32 mouse cellular contexts compared by ENCODE assay signal in genomic region chr7:27662038-27662437, GRCm38 (mm10). TPM values are rescaled to one million over a fixed set of nuclear protein-coding genes. Genes with fewer than 3 reads are reported as not detected.
"Had no signal": no experiment of that assay in that cellular context is flagged by ENCODE, and none has a peak within 500 bp of the region (broad histone marks: within the 10 kb centered on the region; RNA-seq: fewer than 3 reads in every experiment).

No protein-coding gene starts in this region.

- H3K4me2 ChIP-seq: heart, embryonic 11.5 days; heart, embryonic 12.5 days; heart, embryonic 13.5 days; heart, embryonic 15.5 days; hindbrain, embryonic 12.5 days; hindbrain, embryonic 13.5 days; hindbrain, embryonic 14.5 days; hindbrain, embryonic 15.5 days; intestine, embryonic 15.5 days; kidney, embryonic 15.5 days had no signal

- DNase-seq: heart, postnatal 10 days; heart, postnatal 14 days; heart, postnatal 36 days; heart, postnatal 4 days; kidney, adult 11 months; kidney, adult 18-20 months; kidney, adult 2 months; kidney, adult 8-10 months; kidney, adult 9 months; kidney, postnatal 10 days; kidney, postnatal 14 days; kidney, postnatal 25 days; kidney, postnatal 36 days; kidney, postnatal 4 days; layer of hippocampus, adult 9-11 months; layer of hippocampus, postnatal 36 days had no signal

- H3K36me3 ChIP-seq: heart, embryonic 10.5 days; intestine, embryonic 15.5 days had no signal

- H3K4me3 ChIP-seq: heart, embryonic 10.5 days; heart, embryonic 12.5 days; heart, embryonic 13.5 days; heart, embryonic 15.5 days; hindbrain, embryonic 10.5 days; hindbrain, embryonic 12.5 days; hindbrain, embryonic 13.5 days; hindbrain, embryonic 15.5 days; intestine, embryonic 15.5 days; kidney, embryonic 15.5 days; layer of hippocampus, adult 2 months had no signal

RNA-seq across cellular contexts. Expression of gene Ttc9b, which starts 8.3 kb away (rescaled TPM):
- polyA plus RNA-seq: heart, embryonic 10.5 days; heart, embryonic 11.5 days; heart, embryonic 15.5 days; heart, postnatal 0 days; inflammation-experienced regulatory T-cells, adult 6 months; kidney, adult 2 months; kidney, postnatal 0 days had no signal
